Mouse (Mus musculus): ENCODE measurements around the gene Mgat4b.

The Mgat4b gene

DNA sequence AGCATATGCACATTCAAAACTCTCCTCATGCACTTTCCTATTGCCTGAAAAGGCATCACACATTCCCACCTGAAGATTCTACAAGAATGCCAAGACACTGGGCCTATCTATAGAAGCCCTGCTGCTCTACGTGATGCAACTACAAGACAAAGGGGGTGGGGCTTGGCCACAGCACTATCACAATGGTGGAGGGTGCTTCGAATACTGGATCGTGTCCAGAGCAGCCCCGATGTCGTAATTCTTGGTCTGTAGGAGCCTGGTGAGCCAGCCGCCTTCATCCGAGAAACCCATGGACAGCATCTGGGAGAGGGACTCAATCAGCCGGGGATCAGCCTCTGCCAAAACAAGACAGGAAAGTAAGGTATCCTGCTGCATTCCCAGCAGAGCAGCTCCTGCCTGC lies 10.1 kb upstream of the Mgat4b start:
- DNase-seq (ENCODE audit: low spot score) = no peak

DNA sequence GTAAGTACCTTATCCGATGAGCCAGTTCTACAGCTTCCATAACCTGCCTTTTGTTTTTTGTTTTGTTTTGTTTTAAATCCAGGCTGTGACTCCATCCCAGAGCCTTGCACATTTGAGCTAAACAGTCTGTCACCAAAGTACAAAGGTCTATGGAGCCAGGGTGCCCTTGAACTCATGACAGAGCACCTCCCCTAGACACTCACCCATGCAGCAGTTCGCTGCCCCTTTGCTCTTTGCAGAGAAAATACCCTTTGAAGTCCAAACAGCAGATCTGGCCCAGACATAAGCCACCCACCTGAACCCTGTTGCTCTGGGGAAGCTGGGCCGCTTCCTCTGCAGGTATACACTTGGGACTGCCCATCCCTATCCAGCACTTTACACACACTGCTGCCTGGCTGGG lies 9.1 kb upstream of the Mgat4b start:
- no peak for DNase-seq (ENCODE audit: low spot score)

DNA sequence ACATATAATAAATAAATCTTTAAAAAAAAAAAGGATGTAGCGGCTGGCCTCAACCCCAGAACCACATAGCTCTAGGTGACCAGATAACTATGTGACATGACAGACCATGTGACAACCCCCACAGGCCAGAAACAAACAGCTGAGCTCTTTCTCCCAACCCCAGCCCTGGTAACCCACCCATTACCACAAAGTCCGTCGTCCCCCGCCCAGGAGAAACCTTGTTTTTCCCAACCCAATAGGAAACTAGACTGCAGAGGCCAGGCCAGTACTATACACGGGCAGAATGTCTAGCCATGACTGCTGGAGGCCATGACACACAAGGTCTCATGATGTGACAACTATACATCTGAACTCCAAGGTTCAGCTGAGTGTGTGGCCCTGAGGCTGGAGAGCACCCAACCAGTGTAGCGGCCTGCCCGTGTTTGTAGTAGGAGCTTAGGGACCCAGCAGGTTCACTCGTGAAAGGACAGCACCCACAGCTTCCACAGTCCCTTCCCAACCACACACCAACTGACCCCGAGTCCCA lies 7.3 kb upstream of the Mgat4b start:
- DNase-seq (ENCODE audit: low spot score) = no peak

DNA sequence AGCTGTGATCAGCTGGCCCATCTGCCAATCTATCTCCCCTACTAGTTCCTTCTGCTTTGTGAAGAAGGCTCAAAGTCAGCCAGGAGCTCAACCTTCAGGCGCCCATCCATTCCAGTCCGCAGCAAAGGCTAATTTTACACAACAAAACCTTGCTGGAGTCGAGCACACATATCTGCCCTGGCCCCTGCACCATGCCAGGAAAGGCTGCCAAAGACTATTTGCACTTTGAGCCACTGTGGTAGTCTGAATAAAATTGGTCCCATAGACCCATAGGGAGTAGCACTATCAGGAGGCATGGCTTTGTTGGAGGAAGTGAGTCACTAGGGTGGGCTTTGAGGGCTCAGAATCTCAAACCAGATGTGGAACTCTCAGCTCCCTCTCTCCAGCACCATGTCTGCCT lies 5.3 kb upstream of the Mgat4b start:
- DNase-seq (ENCODE audit: low spot score) = no peak

DNA sequence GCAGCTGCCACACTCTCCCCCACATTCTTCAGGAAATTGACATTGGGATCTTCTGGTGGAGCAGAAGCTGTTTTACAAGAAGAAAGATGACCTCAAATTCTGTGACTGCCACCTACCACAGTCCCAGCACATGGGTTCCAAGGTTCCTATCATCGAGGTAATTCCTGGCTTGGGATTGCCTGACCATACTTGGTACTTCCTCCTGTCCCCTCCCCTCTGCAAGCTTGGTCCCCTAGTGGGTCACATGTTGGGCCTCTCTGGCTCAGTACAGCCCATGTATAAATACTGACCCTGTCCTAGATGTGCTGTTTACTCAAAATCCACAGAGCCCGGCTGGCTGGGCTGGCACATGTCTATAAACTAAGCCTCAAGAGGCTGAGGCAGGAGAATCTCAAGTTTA lies 4.7 kb upstream of the Mgat4b start:
- DNase-seq (ENCODE audit: low spot score) = no peak

DNA sequence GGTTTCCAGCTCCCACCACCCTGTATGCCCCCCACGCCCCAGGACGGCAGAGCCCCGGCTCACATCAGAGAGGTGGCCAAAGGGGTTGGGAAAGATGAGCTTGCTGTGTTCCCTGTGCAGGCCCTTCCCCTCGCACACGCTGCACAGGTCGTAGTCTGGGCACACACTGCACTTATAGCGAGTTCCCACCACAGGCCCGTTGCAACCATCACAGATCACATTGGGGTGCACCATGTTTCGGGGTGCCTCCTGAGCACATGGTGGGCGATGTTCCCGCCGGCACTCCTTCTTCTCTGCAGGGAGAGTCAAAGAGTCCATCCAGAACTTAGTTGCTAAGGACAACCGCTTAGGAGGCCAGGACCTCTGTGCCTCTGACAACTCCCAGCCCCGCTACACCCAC lies 3.3 kb upstream of the Mgat4b start:
- DNase-seq (ENCODE audit: low spot score) = no peak

DNA sequence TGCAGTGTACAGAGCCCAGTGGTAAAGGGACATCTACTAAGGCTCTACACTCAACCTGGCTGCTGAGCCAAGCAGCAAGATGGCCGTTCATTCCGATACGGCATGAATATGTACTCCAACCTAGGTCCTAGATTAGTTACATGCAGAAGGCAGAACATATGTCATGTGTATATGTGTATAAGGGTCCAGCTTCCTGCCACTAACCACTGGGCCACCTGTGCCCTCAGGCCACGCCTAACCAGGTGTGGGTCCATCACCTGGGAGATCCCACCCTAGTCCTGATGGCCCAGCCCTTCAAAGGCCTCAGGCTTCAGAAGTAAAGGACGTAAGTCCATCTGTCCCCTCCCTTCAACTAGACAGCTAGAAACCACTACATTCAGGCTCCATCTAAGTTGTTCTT lies 2.7 kb upstream of the Mgat4b start:
- no peak for DNase-seq (ENCODE audit: low spot score)

DNA sequence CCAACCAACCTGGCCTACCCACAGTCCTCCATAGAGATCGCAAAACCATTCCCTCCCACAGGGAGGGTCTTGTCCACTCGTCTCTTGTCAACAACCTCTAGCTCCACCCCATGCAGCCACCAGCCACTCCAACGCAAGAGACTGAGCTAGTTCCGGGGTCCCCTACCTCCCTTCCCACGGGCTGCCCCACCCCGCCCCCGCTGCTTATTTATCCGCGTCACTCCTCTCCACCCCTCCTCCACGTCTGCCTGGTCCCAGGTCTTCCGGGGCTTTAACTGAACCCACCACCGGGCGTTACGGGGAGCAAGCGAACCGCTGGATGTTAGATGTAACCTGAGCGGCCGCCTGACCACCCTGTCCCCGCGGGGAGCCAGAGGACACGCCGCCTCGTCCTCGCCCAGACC lies 587 bp upstream of the Mgat4b start:
- DNase-seq (ENCODE audit: low spot score) = peak; percentile 92

DNA sequence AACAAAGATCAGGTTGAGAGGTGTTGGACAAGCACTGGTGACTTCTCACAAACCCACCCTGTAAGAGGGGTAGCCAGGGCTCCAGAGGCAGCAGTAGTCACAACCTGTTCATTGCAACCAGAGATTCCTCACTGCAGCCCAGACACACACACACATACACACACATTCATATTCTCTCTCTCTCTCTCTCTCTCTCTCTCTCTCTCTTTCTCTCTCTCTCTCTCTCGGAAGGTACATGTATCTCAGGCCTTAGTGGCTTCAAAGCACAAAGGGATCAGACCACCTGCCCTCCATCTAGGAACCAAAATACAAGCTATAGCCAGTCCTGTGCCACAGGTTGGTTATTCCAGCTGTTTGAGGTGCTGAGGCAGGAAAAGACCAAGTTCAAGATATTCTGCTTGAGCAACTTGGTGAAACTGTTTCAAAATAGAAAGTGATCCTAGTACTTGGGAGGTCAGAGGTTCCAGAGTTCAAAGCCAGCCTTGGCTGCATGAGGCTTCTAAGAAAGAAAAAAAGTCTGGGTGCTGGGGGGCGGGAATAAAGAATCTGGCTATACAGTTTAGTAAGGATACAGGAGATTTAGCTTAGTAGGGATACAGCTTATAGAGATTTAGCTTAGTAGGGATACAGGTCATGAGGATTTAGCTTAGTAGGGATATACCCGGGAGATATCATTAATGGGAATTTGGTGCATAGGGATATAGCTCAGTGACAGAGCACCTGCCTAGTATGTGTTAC lies 801 bp downstream of the Mgat4b start:
- no peak for DNase-seq (ENCODE audit: low spot score)

DNA sequence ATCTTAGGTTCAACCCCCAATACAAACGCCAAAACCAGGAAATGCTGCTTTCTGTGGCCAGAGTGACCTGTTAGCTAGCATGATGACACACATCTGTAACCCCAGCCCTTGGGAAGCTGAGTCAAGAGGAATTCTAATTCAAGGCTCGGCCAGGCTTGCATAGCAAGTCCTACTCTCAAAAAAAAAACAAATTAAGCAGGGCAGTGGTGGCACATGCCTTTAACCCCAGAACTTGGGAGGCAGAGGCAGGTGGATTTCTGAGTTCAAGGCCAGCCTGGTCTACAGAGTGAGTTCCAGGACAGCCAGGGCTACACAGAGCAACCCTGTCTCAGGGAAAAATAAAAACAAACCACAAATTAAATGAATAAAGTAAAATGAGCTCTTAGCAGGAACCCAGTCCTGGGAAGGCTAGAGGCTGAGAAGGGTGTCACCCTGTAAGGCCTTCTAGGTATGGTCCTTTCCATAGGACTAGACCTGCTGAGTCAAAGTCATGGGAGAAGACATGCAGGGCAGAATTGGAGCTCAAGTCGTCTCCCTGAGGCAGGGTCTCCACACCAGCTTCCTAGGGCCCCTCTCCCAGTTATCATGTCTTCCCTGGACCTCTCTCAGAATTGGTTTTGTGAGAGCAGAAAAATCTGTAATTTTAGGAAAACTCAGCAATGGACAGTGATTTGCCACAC lies 1.5 kb downstream of the Mgat4b start:
- no peak for DNase-seq (ENCODE audit: low spot score)

DNA sequence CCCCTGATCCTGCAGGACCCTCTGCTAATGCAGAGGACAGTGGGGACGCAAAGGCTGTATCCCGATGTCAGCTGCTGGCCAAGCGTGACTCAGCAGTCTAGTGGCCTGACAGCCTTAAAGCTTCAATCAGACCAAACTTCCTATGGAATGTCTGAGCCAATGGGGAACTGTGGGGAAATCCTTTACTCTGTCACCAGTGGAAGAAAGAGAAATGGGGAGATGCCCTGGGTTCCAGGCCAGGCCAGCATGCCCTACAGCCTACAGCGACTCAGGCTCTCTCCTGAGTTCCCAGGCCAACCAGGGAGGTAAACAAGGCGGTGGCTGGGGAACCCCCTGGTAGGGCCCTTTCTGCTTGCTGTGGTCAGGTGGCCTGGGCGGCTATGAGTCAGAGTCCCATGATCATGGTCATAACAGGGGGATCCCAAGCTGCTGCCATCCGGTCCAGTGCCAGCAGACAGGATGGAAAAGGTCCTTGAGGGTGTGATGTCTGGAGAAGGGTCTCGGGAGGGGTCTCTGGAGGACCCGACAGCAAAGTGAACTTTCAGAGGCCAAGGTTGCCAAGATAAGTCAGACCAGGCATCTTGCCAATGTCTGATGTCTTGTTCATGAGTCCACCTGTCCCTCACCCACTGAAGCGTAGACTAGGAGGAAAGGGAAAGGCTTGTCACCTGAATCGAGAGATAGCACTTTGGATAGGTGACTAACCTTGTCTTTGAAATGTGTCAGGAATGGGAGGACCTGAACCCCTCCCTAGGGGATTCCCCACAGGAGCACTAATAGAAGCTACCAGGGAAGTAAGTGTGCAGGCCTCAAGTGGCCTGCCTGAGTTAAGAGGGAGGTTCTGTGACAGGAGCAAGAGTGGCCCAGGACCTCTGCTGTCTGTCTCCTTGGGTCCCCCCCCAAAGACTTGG lies 2.4 kb downstream of the Mgat4b start:
- peak; percentile 64 for DNase-seq (ENCODE audit: low spot score)

DNA sequence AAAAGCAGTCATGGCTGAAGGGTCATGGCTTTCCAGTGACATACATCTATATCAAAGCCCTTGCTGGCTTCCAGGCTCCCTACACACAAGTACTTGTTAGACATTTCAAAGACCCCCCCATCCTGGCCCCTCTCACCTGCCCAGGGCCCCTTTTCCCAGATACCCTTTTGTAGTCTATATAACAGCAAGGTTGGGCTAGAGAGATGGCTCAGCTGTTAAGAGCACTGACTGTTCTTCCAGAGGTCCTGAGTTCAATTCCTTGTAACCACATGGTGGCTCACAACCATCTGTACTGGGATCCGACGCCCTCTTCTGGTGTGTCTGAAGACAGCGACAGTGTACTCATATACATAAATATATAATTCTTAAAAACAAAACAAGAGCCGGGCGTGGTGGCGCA lies 3.9 kb downstream of the Mgat4b start:
- DNase-seq (ENCODE audit: low spot score) = no peak

DNA sequence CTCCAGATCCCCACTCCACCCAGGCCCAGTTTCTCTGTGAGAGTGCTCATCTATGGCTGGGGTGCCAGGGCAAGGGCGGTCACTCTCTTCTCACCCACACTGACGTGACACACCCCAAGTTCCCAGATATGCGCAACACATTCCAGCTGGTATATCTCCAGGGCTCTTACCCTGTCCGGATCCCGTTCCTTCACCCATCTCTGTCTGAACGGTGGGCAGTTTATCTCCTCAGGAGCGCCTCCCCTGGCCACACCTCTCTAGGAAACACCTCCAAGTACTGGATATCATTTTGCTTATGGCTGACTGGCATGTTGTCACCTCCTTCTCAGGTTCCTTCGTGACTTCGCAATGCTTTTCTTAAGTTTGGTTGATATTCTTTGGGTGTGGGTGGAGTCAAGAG lies 4.9 kb downstream of the Mgat4b start:
- DNase-seq (ENCODE audit: low spot score) = no peak

DNA sequence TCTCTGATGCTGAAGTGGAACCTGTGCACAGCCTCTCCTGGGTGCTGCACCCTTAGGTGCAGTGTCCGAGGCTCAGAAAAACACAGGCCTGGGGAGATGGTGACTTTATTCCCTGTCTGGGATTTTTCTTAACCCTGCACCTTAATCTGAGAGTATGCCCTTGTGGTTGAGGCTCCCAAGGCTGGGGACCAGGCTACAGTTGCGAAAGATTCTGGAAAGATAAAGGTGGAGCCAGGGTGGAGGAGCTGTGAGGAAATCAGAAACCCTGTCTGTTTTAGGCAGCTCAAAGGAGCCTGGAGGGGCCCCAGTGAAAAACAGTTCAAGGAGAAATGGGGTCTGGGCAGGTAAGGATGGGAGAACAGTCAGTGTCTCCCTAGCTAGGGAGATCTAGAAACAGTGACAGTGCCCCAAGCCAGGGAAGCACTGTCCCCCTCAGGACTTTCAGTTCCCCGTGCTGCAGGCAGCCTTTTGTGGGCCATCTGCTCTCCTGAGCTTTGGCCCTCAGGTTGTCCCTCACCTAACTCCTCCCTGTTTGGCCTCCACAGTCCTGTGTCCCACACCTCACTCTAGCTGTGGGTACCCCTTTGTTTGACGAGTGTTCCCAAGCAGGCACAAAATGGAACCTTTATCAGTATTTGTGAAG lies 6.2 kb downstream of the Mgat4b start:
- no peak for DNase-seq (ENCODE audit: low spot score)

DNA sequence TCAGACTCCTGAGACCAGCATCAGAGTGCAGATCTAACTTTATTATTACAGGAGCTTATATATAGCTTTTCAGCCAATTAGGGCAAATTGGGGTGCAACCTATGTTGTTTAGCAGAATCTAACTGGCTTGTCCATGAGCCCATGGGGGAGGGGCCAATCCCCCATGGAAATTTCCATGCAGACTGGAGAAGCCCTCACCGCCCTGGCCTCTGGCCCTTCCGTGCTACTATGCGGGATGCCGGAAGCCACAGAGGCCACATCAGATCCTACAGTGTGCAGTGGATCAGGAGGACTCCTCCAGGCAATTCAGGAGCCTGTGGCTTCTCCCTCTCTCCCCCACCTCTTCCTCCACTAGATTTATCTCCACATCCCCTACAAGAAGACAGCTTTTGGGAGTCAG lies 7.1 kb downstream of the Mgat4b start:
- no peak for DNase-seq (ENCODE audit: low spot score)

DNA sequence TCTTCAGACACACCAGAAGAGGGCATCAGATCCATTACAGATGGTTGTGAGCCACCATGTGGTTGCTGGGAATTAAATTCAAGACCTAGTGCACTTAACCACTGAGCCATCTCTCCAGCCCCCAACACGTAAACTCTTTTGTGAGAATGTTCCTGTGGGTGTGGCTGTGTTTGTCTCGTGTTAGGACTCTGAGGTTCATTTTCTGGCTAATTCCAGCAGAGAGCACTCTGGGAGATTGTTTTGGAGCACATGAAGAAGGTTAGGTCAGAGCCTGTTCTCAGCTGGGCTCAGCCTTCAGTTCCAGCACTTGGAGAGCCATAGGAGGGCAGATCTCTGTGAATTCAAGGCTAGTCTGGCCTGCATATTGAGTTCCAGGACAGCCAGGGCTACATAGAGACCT lies 9.1 kb downstream of the Mgat4b start:
- DNase-seq (ENCODE audit: low spot score) = no peak

DNA sequence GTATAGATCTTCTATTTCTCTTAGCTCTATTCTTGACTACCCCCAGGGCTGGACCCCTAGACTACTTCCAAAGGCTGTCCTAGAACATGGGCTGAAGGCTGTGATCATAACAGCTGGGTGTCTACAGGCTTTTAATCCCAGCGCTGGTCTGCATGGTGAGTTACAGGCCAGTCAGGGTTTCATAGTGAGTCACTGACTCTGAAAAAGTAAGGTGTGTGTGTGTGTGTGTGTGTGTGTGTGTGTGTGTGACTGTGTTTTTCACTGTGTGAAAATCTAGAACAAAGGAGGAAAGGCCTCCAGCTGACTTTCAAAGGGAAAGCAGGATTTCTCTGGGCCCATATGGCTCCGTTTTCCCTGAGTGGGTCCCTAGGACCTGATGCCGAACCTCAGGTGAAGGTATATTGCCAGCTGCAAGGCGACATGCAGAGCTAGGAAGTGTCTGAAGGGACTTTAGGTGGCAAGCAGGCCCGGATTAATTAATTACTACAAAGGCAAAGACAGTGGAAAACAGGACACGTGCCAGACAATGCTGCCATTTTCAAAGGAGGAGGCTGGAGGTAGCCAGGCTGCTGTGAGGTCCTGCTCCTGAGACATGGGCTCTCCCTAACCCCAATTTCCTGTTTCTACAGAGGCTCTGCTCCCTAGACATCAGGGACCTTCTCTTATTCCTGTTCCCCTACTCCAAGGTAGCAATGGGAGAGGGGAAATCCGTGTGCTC lies 12.0 kb downstream of the Mgat4b start:
- DNase-seq (ENCODE audit: low spot score) = no peak

DNA sequence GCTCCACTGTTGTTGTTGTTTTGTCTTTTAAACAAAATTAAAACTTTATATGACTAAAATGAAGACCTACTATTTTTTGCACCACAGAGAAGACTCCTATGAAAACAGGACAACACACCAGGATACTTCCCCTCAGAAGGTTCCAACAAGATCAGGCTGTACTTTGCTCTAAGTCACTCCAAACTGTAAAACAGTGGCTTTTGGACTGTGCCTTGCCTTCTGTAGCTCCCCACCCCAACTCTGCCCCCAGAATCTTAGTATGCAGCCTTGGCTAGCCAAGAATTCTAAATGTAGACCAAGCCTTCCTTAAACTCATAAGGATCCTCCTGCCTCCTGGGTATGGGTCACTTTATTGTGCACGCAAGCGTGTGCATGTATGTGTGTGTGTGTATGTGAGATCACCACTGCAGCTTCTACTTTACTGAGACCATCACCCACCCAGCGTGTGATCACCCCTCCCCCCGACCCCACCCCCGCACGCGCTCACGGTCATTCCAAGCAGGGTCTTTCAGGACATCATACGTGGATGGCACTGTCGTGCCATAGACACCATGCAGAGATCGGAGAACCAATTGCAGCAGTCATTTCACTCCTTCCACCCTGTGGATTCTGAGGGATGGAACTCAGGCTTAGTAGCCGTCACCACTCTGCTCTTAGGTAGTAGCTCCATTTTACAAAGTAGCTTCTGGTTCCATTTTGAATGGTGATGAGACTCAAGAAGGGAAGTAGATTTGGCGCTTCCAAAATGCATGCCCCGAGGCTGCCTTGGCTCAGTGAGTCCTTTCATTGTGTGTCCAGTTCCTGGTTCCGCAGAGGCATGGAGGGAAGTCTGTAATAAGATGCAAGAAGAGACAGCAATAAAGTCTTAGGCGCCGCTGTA lies 13.3 kb downstream of the Mgat4b start:
- DNase-seq (ENCODE audit: low spot score) = no peak

DNA sequence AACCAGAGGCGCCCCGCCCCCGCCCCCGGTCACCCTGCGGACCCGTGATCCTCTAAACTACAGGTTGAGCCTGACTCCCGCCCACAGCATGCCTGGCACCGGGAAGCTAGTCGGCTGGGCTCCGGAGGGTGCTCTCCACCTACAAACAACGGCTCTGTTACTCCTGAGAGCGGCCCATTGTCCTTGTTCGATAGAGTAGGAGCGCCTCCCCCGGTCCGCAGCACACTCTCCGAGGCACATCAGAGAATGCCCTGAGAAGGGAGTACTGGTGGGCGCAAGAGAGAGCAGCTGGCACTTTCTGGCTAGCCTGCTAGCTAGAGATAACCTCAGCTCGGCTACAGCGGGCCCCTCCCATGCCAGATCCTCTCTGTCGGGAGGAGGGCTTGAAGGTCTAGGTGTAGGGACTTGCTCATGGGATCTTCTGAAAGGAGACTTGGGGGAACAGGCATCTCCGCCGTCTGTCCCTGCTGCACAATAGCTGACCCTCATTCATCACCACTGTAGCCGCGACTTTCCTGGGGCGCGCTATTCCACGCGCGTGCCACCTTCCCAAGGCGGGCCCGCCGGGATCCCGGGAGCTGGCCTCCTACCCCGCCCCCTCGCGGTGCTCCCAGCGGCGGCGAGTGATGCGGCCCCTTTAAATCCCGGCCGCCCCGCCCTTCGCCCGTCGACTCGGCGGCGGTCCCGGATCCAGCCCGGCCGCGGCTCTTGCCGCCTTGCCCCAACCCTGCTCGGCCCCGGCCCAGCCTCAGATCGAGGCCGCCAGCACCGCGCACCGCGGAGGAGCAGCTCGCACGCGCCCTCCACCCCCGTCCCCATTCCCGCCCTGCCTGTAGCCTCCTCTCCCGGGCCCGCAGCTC lies 14.2 kb downstream of the Mgat4b start:
- peak; percentile 83 for DNase-seq (ENCODE audit: low spot score)
